7 mouse cellular contexts compared by ENCODE assay signal in the genomic region with DNA sequence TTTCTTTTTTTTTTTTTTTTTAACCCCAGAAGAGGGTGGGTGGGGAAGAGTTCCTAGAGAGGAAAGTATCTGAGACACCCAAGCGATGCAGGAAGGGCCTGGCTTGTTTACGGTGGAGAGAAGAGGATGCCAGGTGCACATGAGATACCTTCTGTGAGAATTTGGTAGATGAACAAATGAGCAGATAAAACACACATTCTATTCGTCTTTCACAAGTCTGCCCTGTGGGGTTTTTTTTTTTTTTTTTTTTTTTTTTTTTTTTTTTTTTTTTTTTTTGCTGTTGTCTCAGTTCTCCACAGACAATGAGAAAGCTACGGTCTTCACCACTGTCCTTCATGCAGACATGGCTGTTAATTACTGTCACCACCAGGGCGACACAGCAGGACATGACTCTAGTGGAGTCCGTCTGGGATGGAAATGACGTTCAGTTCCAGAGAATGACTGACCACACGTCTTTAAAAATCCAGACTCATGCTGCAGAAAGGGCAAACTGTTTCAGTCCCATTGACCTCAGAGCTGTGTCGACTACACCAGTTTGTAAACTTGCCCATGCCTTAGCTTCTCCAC.
DNase-seq lines count a peak whose midpoint lies in the region; ATAC-seq and TF ChIP-seq lines count a peak whose summit lies in the region.

No protein-coding gene starts in this region.

- 22% methylated on average over 9 of the region's 9 CpGs for WGBS in lung, embryonic 16.5 days
- WGBS in lung, adult 2 months = 18% methylated on average over 9 of the region's 9 CpGs
- WGBS in forebrain, embryonic 13.5 days = 11% methylated on average over 9 of the region's 9 CpGs
- WGBS in limb, embryonic 15.5 days = 18% methylated on average over 9 of the region's 9 CpGs

- peak overlapping the region; percentile 39; the same call in 1 of the 2 replicates for H3K4me3 ChIP-seq in lung, embryonic 16.5 days (ENCODE audit: low read length)
- no peak overlapping the region for H3K4me3 ChIP-seq in lung, adult 2 months (replicated peaks; ENCODE audit: extremely low read depth, low read depth, low read length)
- 0 out of 2 replicates have a peak overlapping the region, but pooled peaks have one; percentile 19 for H3K4me3 ChIP-seq in forebrain, embryonic 13.5 days
- peak overlapping the region; percentile 32 for H3K4me3 ChIP-seq in limb, embryonic 15.5 days

- H3K4me2 ChIP-seq in lung, embryonic 16.5 days (ENCODE audit: low read depth, low read length) = peak overlapping the region; percentile 60
- H3K4me2 ChIP-seq in forebrain, embryonic 13.5 days = peak overlapping the region; percentile 58
- H3K4me2 ChIP-seq in limb, embryonic 15.5 days = peak overlapping the region; percentile 47

- no peak for TF ChIP-seq CTCF in lung, adult 2 months (IDR thresholded peaks at IDR 0.05; ENCODE audit: insufficient read depth, low read length)

- H3K36me3 ChIP-seq in lung, embryonic 16.5 days (ENCODE audit: control insufficient read depth, insufficient read depth, low read length) = no peaks in the 10 kb centered on the region
- H3K36me3 ChIP-seq in forebrain, embryonic 13.5 days (ENCODE audit: poor library complexity, severe bottlenecking) = no peaks in the 10 kb centered on the region
- H3K36me3 ChIP-seq in limb, embryonic 15.5 days = no peaks in the 10 kb centered on the region

- no peak for ATAC-seq in lung, embryonic 16.5 days (ENCODE audit: low read depth)
- ATAC-seq in forebrain, embryonic 13.5 days = no peak
- ATAC-seq in limb, embryonic 15.5 days (ENCODE audit: insufficient number of reproducible peaks, low FRiP score, low TSS enrichment, low read depth) = no peak

- H3K27me3 ChIP-seq in lung, embryonic 16.5 days (ENCODE audit: control insufficient read depth, insufficient read depth, low read depth, low read length) = peaks cover 11% of the 10 kb centered on the region; the same call in 1 of the 2 replicates
- H3K27me3 ChIP-seq in forebrain, embryonic 13.5 days = peaks cover 21% of the 10 kb centered on the region; the same call in 1 of the 2 replicates
- peaks cover 4% of the 10 kb centered on the region for H3K27me3 ChIP-seq in limb, embryonic 15.5 days

- H3K4me1 ChIP-seq in lung, embryonic 16.5 days (replicated peaks; ENCODE audit: control insufficient read depth, insufficient read depth, low read length) = no peaks in the 10 kb centered on the region; the same call in 1 of the 2 replicates
- no peaks in the 10 kb centered on the region for H3K4me1 ChIP-seq in lung, adult 2 months (ENCODE audit: control insufficient read depth, insufficient read depth, low read length)
- H3K4me1 ChIP-seq in forebrain, embryonic 13.5 days = peaks cover 12% of the 10 kb centered on the region
- H3K4me1 ChIP-seq in limb, embryonic 15.5 days = 0 out of 2 replicates have a peak, but pooled peaks cover 8% of the 10 kb centered on the region

- no peak for DNase-seq in lung, adult 2 months
- DNase-seq in urinary bladder, postnatal 36 days (ENCODE audit: low spot score in 2 of 2) = no peak
- DNase-seq in ovary, adult 18-20 months (ENCODE audit: low spot score) = no peak
- DNase-seq in adrenal gland, postnatal 4 days (ENCODE audit: low spot score in 2 of 2) = no peak

- no peaks in the 10 kb centered on the region for H3K9me3 ChIP-seq in lung, embryonic 16.5 days (ENCODE audit: control insufficient read depth, low read length)
- H3K9me3 ChIP-seq in forebrain, embryonic 13.5 days (replicated peaks) = no peaks in the 10 kb centered on the region
- no peaks in the 10 kb centered on the region for H3K9me3 ChIP-seq in limb, embryonic 15.5 days

- H3K9ac ChIP-seq in lung, embryonic 16.5 days (ENCODE audit: low read length) = no peak overlapping the region
- no peak overlapping the region for H3K9ac ChIP-seq in forebrain, embryonic 13.5 days
- no peak overlapping the region for H3K9ac ChIP-seq in limb, embryonic 15.5 days

- H3K27ac ChIP-seq in lung, embryonic 16.5 days (ENCODE audit: low read length) = no peak overlapping the region
- no peak overlapping the region for H3K27ac ChIP-seq in forebrain, embryonic 13.5 days
- H3K27ac ChIP-seq in limb, embryonic 15.5 days = peak overlapping the region; percentile 28; the same call in 1 of the 2 replicates

- TF ChIP-seq POLR2A in lung, adult 2 months (IDR thresholded peaks at IDR 0.05; ENCODE audit: borderline replicate concordance, extremely low read depth, low read depth, low read length) = no peak
